38 mouse cellular contexts compared by ENCODE assay signal in genomic region chr11:62706141-62706540, GRCm38 (mm10). TPM values are rescaled to one million over a fixed set of nuclear protein-coding genes. Genes with fewer than 3 reads are reported as not detected.
"Had no signal": no experiment of that assay in that cellular context is flagged by ENCODE, and none has a peak within 500 bp of the region (broad histone marks: within the 10 kb centered on the region; RNA-seq: fewer than 3 reads in every experiment).

No protein-coding gene starts in this region.

- ATAC-seq: forebrain, embryonic 13.5 days; forebrain, embryonic 14.5 days; forebrain, embryonic 16.5 days; forebrain, postnatal 0 days had no signal

- H3K27ac ChIP-seq: embryonic facial prominence, embryonic 10.5 days; embryonic facial prominence, embryonic 12.5 days; embryonic facial prominence, embryonic 13.5 days; embryonic facial prominence, embryonic 15.5 days; forebrain, embryonic 10.5 days; forebrain, embryonic 12.5 days; forebrain, embryonic 13.5 days; gastrocnemius, adult 2 months; heart, adult 2 months; heart, embryonic 10.5 days had no signal

- H3K27me3 ChIP-seq: embryonic facial prominence, embryonic 12.5 days; embryonic facial prominence, embryonic 13.5 days; embryonic facial prominence, embryonic 15.5 days; forebrain, embryonic 12.5 days; forebrain, embryonic 13.5 days had no signal

- DNase-seq: cerebellum, adult 9-10 months; cerebellum, adult 9-11 months; cerebellum, postnatal 10 days; cerebellum, postnatal 14 days; cerebellum, postnatal 25 days; cerebellum, postnatal 36 days; embryo, embryonic 11 days; forebrain, postnatal 0 days; gastrocnemius, adult 2 months; gastrocnemius, postnatal 10 days; gastrocnemius, postnatal 14 days; gastrocnemius, postnatal 25 days; gastrocnemius, postnatal 36 days; heart, adult 18-20 months; heart, adult 2 months had no signal

- H3K4me3 ChIP-seq: embryonic facial prominence, embryonic 10.5 days; embryonic facial prominence, embryonic 12.5 days; embryonic facial prominence, embryonic 13.5 days; embryonic facial prominence, embryonic 15.5 days; erythroblast, embryonic 14.5 days; forebrain, embryonic 10.5 days; forebrain, embryonic 12.5 days; forebrain, embryonic 13.5 days; gastrocnemius, adult 2 months; heart, adult 2 months; heart, embryonic 10.5 days had no signal

- H3K4me1 ChIP-seq: embryonic facial prominence, embryonic 10.5 days; embryonic facial prominence, embryonic 12.5 days; embryonic facial prominence, embryonic 13.5 days; embryonic facial prominence, embryonic 15.5 days; forebrain, embryonic 10.5 days; forebrain, embryonic 12.5 days; forebrain, embryonic 13.5 days had no signal

- H3K36me3 ChIP-seq: heart, embryonic 10.5 days had no signal

- H3K9me3 ChIP-seq: embryonic facial prominence, embryonic 10.5 days; embryonic facial prominence, embryonic 12.5 days; embryonic facial prominence, embryonic 13.5 days; embryonic facial prominence, embryonic 15.5 days; forebrain, embryonic 10.5 days; forebrain, embryonic 12.5 days; forebrain, embryonic 13.5 days; heart, embryonic 10.5 days had no signal

- H3K4me2 ChIP-seq: embryonic facial prominence, embryonic 12.5 days; embryonic facial prominence, embryonic 13.5 days; embryonic facial prominence, embryonic 15.5 days; forebrain, embryonic 12.5 days; forebrain, embryonic 13.5 days had no signal

- H3K9ac ChIP-seq: embryonic facial prominence, embryonic 12.5 days; embryonic facial prominence, embryonic 13.5 days; embryonic facial prominence, embryonic 15.5 days; forebrain, embryonic 12.5 days; forebrain, embryonic 13.5 days; forebrain, postnatal 0 days had no signal

RNA-seq across cellular contexts. Expression of gene Zfp287, which starts 25.6 kb away (rescaled TPM):
- polyA plus RNA-seq: erythroblast, embryonic 14.5 days had no signal

RNA-seq across cellular contexts. Expression of gene Gm10428, which starts 46.8 kb away (rescaled TPM):
- total RNA-seq: common myeloid progenitor, adult 5-6 weeks; forebrain, postnatal 0 days; gastrocnemius, adult 18-20 months; gastrocnemius, adult 2 months; gastrocnemius, adult 8-10 months; gastrocnemius, postnatal 10 days; gastrocnemius, postnatal 14 days; gastrocnemius, postnatal 25 days; gastrocnemius, postnatal 36 days; gastrocnemius, postnatal 4 days; granulocyte monocyte progenitor cell, adult 5-6 weeks; heart, adult 18-20 months; heart, adult 2 months; heart, adult 8-10 months had no signal
- polyA plus RNA-seq: cortical plate, adult 2 months; embryonic facial prominence, embryonic 10.5 days; embryonic facial prominence, embryonic 11.5 days; embryonic facial prominence, embryonic 12.5 days; embryonic facial prominence, embryonic 13.5 days; embryonic facial prominence, embryonic 14.5 days; embryonic facial prominence, embryonic 15.5 days; erythroblast, embryonic 14.5 days; forebrain, embryonic 10.5 days; forebrain, embryonic 11.5 days; forebrain, embryonic 12.5 days; forebrain, embryonic 13.5 days; forebrain, embryonic 14.5 days; forebrain, embryonic 16.5 days; forebrain, postnatal 0 days; frontal cortex, adult 2 months; gonadal fat pad, adult 2 months; heart, adult 2 months; heart, embryonic 10.5 days had no signal
